Mouse (Mus musculus) thymus, adult 2 months (tissue): ENCODE measurements around the gene Gstm3.

ENCODE experiments used
- CTCF ChIP-seq: fragments of 200-500 bp; IDR thresholded peaks from 2 replicates; pipeline ENCODE4 v1.5.1; 2012; ENCODE audit warnings: mild to moderate bottlenecking, control low read depth, low read length, moderate library complexity, borderline replicate concordance; ENCODE audit not compliant: control insufficient read depth, poor library complexity, insufficient read depth; ENCODE audit errors: extremely low read depth
- POLR2A ChIP-seq: fragments of 200-500 bp; IDR thresholded peaks from 2 replicates; pipeline ENCODE4 v1.6.1; 2012; ENCODE audit warnings: mild to moderate bottlenecking, low read length, control low read depth, moderate library complexity; ENCODE audit not compliant: control insufficient read depth, poor library complexity, insufficient read depth; ENCODE audit errors: extremely low read depth

DNA sequence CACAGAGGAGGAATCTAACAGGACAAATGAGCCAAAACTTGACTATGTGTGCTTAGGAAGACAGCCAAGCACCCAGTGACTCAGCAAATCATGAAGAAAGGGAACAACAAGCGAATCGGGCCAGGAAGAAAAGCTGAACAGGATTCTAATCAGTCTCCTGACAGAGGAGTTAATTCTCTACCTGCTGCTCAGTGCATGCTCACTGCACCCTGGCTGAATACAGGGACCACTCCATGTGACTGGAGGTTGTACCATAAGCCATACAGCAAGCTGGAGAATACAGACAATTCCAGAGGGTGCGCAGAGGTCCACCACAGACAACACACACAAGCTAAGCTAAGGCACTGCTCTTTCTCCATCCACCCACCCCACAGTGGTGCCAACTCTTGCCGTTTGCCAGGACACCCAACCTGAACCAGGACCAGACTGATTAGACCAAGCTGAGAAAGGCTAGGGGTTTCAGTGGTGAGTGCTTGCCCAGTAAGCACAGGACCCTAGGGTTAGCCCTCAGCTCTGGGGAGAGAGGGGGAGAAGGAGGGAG, 44.3 kb upstream of the Gstm3 start:
- TF ChIP-seq CTCF (no peak), POLR2A (no peak)
